Mouse (Mus musculus): ENCODE data around the gene Ly9.

Gene Ly9

DNA sequence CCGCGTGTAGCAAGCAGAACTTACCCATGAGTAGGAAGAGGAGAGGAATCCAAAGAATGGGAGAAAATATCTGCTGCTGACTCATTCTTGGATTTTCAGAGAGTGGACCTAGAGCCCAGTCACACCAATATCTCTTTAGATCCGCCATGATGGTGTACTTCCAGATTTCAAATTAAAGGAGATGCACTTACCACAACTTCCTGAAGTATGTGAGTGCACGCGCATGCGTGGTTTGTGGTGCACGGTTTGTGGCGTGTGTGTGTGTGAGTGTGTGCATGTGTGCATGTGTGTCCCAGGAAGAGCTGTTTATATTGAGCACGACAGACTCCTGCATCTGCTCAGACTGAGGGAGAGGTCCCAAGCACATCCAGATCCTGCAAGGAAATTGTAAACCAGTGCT is at the start of gene Ly9:
Ly9 (minus strand) TSS at position 235 of the 400 bp plus-strand sequence.
- DNase-seq (ENCODE audit: low spot score), result no peak

GRCm38 (mm10) chr1:171652734-171653133 is 45.5 kb upstream of the Ly9 start, which contains the start of gene Slamf7:
Slamf7 (minus strand) TSS chr1:171653035.
- DNase-seq (ENCODE audit: low spot score), result no peak

- no peak for DNase-seq (ENCODE audit: low spot score)
These were observed 41.6 kb upstream of the Ly9 start for GRCm38 (mm10) chr1:171648840-171649239.

DNA sequence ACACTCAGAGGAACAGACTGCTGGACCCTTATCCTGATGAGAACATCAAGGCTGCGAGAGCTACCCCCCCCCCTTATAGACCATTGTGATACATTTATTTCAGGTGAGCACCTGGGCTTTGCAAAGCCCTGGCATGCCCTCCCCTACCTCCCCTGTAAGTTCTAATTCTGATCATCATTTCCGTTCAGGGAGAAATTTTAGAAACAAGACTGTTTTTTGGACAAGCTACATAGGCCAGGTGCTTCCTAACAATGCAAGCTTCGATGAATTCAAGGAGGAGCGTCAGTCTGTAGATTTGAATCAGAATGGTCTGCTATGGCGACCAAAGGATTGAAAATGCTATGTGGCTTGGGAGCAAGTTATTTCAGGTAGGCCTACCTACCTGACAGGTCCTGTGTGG is 40.5 kb upstream of the Ly9 start:
- DNase-seq (ENCODE audit: low spot score), result no peak

GRCm38 (mm10) chr1:171646429-171646940 is 39.3 kb upstream of the Ly9 start:
- DNase-seq (ENCODE audit: low spot score), result no peak

GRCm38 (mm10) chr1:171643612-171644011 is 36.4 kb upstream of the Ly9 start:
- no peak for DNase-seq (ENCODE audit: low spot score)

- DNase-seq (ENCODE audit: low spot score), result no peak
These were observed 33.6 kb upstream of the Ly9 start for GRCm38 (mm10) chr1:171640796-171641195.

DNA sequence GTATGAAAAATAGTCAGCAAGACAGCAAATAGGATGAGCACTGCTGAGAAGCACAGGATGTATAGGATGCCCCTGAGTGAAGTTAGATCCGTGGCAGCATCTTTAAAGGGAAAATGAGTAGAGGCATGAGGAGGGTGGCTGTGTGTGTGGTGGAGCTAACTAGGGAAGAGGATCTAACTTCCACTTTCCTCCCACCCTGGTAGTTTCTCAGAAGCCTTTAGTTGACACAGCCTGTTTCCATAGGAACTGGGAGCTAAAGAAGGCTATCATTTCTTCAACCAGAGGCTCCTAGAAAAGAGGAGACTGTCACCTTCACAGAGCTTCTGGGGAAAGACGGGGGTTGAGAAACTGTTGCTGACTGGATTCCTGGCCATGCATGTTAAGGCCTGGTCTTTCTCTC is 31.5 kb upstream of the Ly9 start:
- no peak for DNase-seq (ENCODE audit: low spot score)

GRCm38 (mm10) chr1:171637101-171637500 is 29.9 kb upstream of the Ly9 start:
- no peak for DNase-seq (ENCODE audit: low spot score)

- DNase-seq (ENCODE audit: low spot score), result no peak
These were observed 28.5 kb upstream of the Ly9 start for GRCm38 (mm10) chr1:171635696-171636095.

DNA sequence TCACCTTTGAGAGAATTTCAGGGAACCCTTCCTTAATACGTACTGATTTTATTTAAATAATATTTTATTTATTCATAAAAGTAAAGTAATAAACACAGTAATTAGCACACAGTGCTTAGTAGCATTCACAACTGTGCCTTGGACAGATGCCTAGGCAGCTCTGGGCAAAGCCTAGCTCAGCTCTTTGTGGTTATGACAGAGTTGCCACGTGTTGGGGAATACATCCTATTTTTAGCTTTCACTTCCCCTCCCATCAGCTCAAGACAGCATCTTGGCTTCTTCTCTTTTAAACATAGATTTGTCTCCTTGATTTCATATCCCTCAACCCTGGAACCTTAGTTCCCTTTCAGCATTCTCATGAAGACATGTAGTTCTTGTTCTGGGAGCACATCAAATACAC is 24.2 kb upstream of the Ly9 start:
- no peak for DNase-seq (ENCODE audit: low spot score)

GRCm38 (mm10) chr1:171630912-171631311 is 23.7 kb upstream of the Ly9 start:
- no peak for DNase-seq (ENCODE audit: low spot score)

DNA sequence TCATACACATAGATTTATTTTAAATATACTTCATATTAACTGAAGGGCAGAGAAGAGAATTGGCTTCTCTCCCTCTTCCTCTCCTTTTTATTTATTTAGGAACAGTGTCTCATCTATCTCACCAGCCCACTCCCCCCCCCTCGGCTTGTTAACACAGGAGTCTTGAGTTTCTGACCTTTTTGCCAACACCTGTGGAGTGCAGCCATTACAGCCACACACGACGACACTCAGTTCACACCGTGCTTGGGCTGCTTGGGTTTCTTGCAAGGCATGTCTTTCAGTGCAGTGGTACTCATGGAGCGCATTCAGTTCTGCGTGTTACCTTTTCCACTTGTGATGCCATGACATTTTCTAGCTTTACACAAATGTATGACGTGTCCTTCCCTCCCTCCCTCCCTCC is 22.8 kb upstream of the Ly9 start:
- no peak for DNase-seq (ENCODE audit: low spot score)

DNA sequence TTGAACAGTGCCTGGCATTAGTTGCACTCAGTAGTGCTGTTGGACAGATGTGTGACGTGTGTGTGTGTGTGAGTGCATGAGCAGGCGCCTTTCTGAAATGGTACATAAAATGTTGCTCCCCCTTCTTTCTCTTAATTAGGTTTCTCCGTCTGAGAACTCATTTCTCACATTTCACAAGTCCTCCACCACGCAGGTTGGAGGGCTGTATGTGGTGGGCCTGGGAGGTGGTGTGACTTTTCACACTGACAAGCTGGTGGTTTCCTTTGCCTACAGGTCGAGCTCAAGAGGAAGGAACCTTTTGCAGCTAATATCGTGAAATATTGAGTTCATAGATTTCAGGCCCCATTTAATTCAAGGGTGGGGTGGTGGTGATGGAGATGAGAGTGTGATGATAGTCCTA is 22.0 kb upstream of the Ly9 start:
- DNase-seq (ENCODE audit: low spot score), result no peak

- no peak for DNase-seq (ENCODE audit: low spot score)
These were observed 20.6 kb upstream of the Ly9 start for GRCm38 (mm10) chr1:171627801-171628200.

DNA sequence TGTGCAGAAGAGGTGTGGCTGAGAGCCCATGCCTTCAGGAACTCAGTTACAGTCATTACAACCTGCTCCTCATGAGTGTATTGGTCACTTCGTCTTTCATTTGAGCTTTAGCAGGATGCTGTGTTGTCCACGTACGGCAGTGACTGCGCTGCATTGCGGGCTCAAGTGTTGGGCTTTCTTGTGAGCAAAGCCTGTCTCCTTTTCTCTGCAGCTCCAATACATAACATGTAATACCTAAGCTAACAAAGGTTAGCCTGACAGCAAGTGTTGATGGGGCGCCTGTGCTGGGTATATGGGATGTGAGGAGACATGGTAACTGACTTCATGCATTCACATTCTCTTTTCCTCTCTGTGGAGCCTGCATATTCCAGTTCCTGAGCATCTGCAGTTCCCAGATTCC is 12.9 kb upstream of the Ly9 start:
- DNase-seq (ENCODE audit: low spot score), result no peak

DNA sequence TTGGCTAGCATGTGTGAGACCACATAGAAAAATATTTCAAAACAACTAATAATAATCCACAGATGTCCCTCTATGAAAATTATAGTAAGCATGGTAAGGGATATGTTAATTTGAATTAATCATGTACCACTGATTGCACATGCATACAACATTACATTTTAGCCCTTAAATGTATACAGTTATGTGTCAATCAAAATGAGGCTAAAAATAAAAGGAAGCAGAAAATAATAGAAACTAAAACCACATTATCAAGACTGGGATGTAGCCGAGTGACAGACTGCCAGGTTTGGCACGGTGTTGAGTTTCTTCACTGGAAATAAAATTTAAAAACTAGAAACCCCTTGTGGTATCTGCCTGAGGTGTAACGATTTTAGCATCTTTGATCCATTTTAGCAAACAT is 12.4 kb upstream of the Ly9 start:
- DNase-seq (ENCODE audit: low spot score), result no peak

GRCm38 (mm10) chr1:171619001-171619400 is 11.8 kb upstream of the Ly9 start:
- DNase-seq (ENCODE audit: low spot score), result no peak

GRCm38 (mm10) chr1:171616881-171617515 is 9.8 kb upstream of the Ly9 start:
- DNase-seq (ENCODE audit: low spot score), result no peak

DNA sequence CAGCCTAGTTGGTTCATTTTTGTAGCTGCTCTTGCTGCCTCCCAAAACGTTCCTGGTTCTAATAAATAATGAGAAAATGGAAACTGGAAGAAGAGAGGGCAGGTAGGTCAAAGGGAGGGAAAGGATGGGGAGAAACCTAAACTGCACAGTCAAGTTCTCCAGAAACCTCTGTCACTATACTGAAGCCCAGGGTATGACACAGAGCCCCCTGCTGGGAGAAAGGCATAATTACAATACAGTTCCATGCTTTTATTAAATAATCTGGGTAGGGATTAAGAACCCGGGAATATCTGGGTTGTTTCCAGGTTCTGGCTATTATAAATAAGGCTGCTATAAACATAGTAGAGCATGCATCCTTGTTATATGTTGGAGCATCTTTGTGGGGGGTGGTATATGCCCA is 6.8 kb upstream of the Ly9 start:
- no peak for DNase-seq (ENCODE audit: low spot score)

- no peak for DNase-seq (ENCODE audit: low spot score)
These were observed 3.6 kb upstream of the Ly9 start for GRCm38 (mm10) chr1:171610781-171611180.

DNA sequence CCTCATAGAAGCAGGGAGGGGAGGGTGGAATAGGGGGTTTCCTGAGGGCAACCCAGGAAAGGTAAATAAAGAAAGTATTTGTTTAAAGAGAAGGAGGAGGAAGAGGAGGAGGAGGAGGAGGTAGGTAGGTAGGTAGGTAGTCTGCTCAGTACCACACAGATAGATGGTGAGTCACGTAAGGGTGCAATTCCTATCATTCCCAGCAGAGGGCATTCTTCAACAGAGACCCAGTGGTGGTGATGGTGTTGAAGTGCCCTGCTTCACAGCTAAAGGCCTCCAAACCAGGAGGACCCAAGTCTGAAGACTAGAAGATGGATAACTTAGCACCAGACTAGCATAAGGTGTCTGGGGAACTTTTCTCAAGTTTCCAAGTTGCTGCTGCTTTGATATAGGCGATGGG is 2.8 kb upstream of the Ly9 start:
- DNase-seq (ENCODE audit: low spot score), result no peak

- DNase-seq (ENCODE audit: low spot score), result no peak
These were observed 554 bp downstream of the Ly9 start for GRCm38 (mm10) chr1:171606656-171607055.

GRCm38 (mm10) chr1:171604686-171605085 is 2.5 kb downstream of the Ly9 start:
- DNase-seq (ENCODE audit: low spot score), result no peak
